Mouse (Mus musculus): Measurements from ENCODE around the gene Fam117b. TPM values are rescaled to one million over a fixed set of nuclear protein-coding genes. Genes with fewer than 3 reads are reported as not detected.

Fam117b gene
- polyA plus RNA-seq, 1 experiment from 2014 or later: 26.8 TPM

GRCm38 (mm10) chr1:59943825-59944224, 31.0 kb downstream of the Fam117b start:
- 73% methylated on average over 5 of the region's 5 CpGs for WGBS
- no peak for ATAC-seq (ENCODE audit: low FRiP score, low read depth)
- Histone ChIP-seq H3K9me3 (no peaks in the 10 kb centered on the region), H3K27ac (replicated peaks) (no peak overlapping the region), H3K4me1 (0 out of 2 replicates have a peak, but pooled peaks cover 2% of the 10 kb centered on the region), H3K4me2 (replicated peaks) (no peak overlapping the region), H3K27me3 (no peaks in the 10 kb centered on the region), H3K36me3 (no peaks in the 10 kb centered on the region), H3K4me3 (no peak overlapping the region), H3K9ac (replicated peaks) (no peak overlapping the region)

GRCm38 (mm10) chr1:59945969-59946368, 33.2 kb downstream of the Fam117b start:
- Histone ChIP-seq H3K4me2 (replicated peaks) (no peak overlapping the region), H3K4me3 (no peak overlapping the region), H3K36me3 (peaks cover 13% of the 10 kb centered on the region; the same call in 1 of the 2 replicates), H3K27me3 (no peaks in the 10 kb centered on the region), H3K27ac (replicated peaks) (no peak overlapping the region), H3K9ac (replicated peaks) (no peak overlapping the region), H3K4me1 (0 out of 2 replicates have a peak, but pooled peaks cover 2% of the 10 kb centered on the region), H3K9me3 (no peaks in the 10 kb centered on the region)
- 79% methylated on average over 1 of the region's 1 CpGs for WGBS
- ATAC-seq (ENCODE audit: low FRiP score, low read depth): no peak

- Histone ChIP-seq H3K9ac (replicated peaks) (no peak overlapping the region), H3K36me3 (peaks cover 14% of the 10 kb centered on the region; the same call in 1 of the 2 replicates), H3K9me3 (no peaks in the 10 kb centered on the region), H3K4me3 (no peak overlapping the region), H3K27ac (replicated peaks) (no peak overlapping the region), H3K4me1 (0 out of 2 replicates have a peak, but pooled peaks cover 2% of the 10 kb centered on the region), H3K4me2 (replicated peaks) (no peak overlapping the region), H3K27me3 (no peaks in the 10 kb centered on the region)
- no peak for ATAC-seq (ENCODE audit: low FRiP score, low read depth)
- 94% methylated on average over 3 of the region's 4 CpGs for WGBS
Measured at GRCm38 (mm10) chr1:59947509-59947908, 34.7 kb downstream of the Fam117b start.

GRCm38 (mm10) chr1:59957206-59957605, 44.4 kb downstream of the Fam117b start:
- WGBS: 86% methylated on average over 3 of the region's 3 CpGs
- ATAC-seq (ENCODE audit: low FRiP score, low read depth): no peak
- Histone ChIP-seq H3K9me3 (no peaks in the 10 kb centered on the region), H3K9ac (replicated peaks) (no peak overlapping the region), H3K4me3 (no peak overlapping the region), H3K36me3 (peaks cover 28% of the 10 kb centered on the region), H3K27ac (replicated peaks) (no peak overlapping the region), H3K4me1 (no peaks in the 10 kb centered on the region), H3K4me2 (replicated peaks) (no peak overlapping the region), H3K27me3 (no peaks in the 10 kb centered on the region)

GRCm38 (mm10) chr1:59959941-59960340, 47.1 kb downstream of the Fam117b start:
- Histone ChIP-seq H3K27me3 (no peaks in the 10 kb centered on the region), H3K9me3 (no peaks in the 10 kb centered on the region), H3K27ac (replicated peaks) (no peak overlapping the region), H3K4me2 (replicated peaks) (no peak overlapping the region), H3K4me3 (no peak overlapping the region), H3K9ac (replicated peaks) (no peak overlapping the region), H3K4me1 (no peaks in the 10 kb centered on the region), H3K36me3 (peaks cover 28% of the 10 kb centered on the region)
- no peak for ATAC-seq (ENCODE audit: low FRiP score, low read depth)
- WGBS: 94% methylated on average over 1 of the region's 1 CpGs

GRCm38 (mm10) chr1:59966171-59966785, 53.5 kb downstream of the Fam117b start:
- no peak for ATAC-seq (ENCODE audit: low FRiP score, low read depth)
- Histone ChIP-seq H3K27me3 (no peaks in the 10 kb centered on the region), H3K4me3 (no peak overlapping the region), H3K36me3 (peaks cover 16% of the 10 kb centered on the region), H3K4me1 (no peaks in the 10 kb centered on the region), H3K9me3 (no peaks in the 10 kb centered on the region), H3K27ac (replicated peaks) (no peak overlapping the region), H3K9ac (replicated peaks) (no peak overlapping the region), H3K4me2 (replicated peaks) (no peak overlapping the region)
- WGBS: 94% methylated on average over 6 of the region's 6 CpGs

GRCm38 (mm10) chr1:59967291-59967690, 54.5 kb downstream of the Fam117b start:
- Histone ChIP-seq H3K4me1 (no peaks in the 10 kb centered on the region), H3K9ac (replicated peaks) (no peak overlapping the region), H3K27ac (replicated peaks) (no peak overlapping the region), H3K9me3 (no peaks in the 10 kb centered on the region), H3K4me3 (no peak overlapping the region), H3K27me3 (no peaks in the 10 kb centered on the region), H3K36me3 (peaks cover 16% of the 10 kb centered on the region), H3K4me2 (replicated peaks) (no peak overlapping the region)
- 90% methylated on average over 4 of the region's 4 CpGs for WGBS
- ATAC-seq (ENCODE audit: low FRiP score, low read depth): no peak

GRCm38 (mm10) chr1:59986626-59987025, 73.8 kb downstream of the Fam117b start:
- Histone ChIP-seq H3K27me3 (no peaks in the 10 kb centered on the region), H3K4me1 (no peaks in the 10 kb centered on the region), H3K27ac (replicated peaks) (no peak overlapping the region), H3K4me3 (no peak overlapping the region), H3K4me2 (replicated peaks) (no peak overlapping the region), H3K9ac (replicated peaks) (no peak overlapping the region), H3K9me3 (no peaks in the 10 kb centered on the region), H3K36me3 (peaks cover 30% of the 10 kb centered on the region)
- ATAC-seq (ENCODE audit: low FRiP score, low read depth): no peak

GRCm38 (mm10) chr1:59987399-59988040, 74.7 kb downstream of the Fam117b start:
- H3K4me3 ChIP-seq: no peak overlapping the region
- no peak for ATAC-seq (ENCODE audit: low FRiP score, low read depth)
- no peak overlapping the region for H3K4me2 ChIP-seq (replicated peaks)
- peaks cover 30% of the 10 kb centered on the region; the same call in 1 of the 2 replicates for H3K36me3 ChIP-seq
- H3K27ac ChIP-seq (replicated peaks): no peak overlapping the region
- no peak overlapping the region for H3K9ac ChIP-seq (replicated peaks)
- H3K9me3 ChIP-seq: no peaks in the 10 kb centered on the region
- H3K4me1 ChIP-seq: no peaks in the 10 kb centered on the region
- no peaks in the 10 kb centered on the region for H3K27me3 ChIP-seq
- 98% methylated on average over 3 of the region's 3 CpGs for WGBS

- Histone ChIP-seq H3K4me2 (replicated peaks) (no peak overlapping the region), H3K4me1 (no peaks in the 10 kb centered on the region), H3K4me3 (no peak overlapping the region), H3K36me3 (peaks cover 20% of the 10 kb centered on the region; the same call in 1 of the 2 replicates), H3K9me3 (no peaks in the 10 kb centered on the region), H3K27ac (replicated peaks) (no peak overlapping the region), H3K27me3 (no peaks in the 10 kb centered on the region), H3K9ac (replicated peaks) (no peak overlapping the region)
- no peak for ATAC-seq (ENCODE audit: low FRiP score, low read depth)
- 51% methylated on average over 3 of the region's 3 CpGs for WGBS
Measured at GRCm38 (mm10) chr1:59995646-59996045, 82.8 kb downstream of the Fam117b start.

- Histone ChIP-seq H3K36me3 (peaks cover 6% of the 10 kb centered on the region; the same call in 1 of the 2 replicates), H3K4me2 (replicated peaks) (no peak overlapping the region), H3K9me3 (no peaks in the 10 kb centered on the region), H3K9ac (replicated peaks) (no peak overlapping the region), H3K27ac (replicated peaks) (no peak overlapping the region), H3K27me3 (no peaks in the 10 kb centered on the region), H3K4me1 (no peaks in the 10 kb centered on the region), H3K4me3 (no peak overlapping the region)
- ATAC-seq (ENCODE audit: low FRiP score, low read depth): no peak
- 83% methylated on average over 5 of the region's 5 CpGs for WGBS
Measured at GRCm38 (mm10) chr1:59997352-59997751, 84.5 kb downstream of the Fam117b start.

GRCm38 (mm10) chr1:60000319-60000718, 87.5 kb downstream of the Fam117b start:
- ATAC-seq (ENCODE audit: low FRiP score, low read depth): no peak
- 55% methylated on average over 2 of the region's 2 CpGs for WGBS

More at GRCm38 (mm10) chr1:60000319-60000718, 87.5 kb downstream of the Fam117b start:
- no peaks in the 10 kb centered on the region for H3K4me1 ChIP-seq
- no peaks in the 10 kb centered on the region for H3K9me3 ChIP-seq
- H3K27ac ChIP-seq (replicated peaks): no peak overlapping the region
- no peak overlapping the region for H3K4me3 ChIP-seq
- no peaks in the 10 kb centered on the region for H3K36me3 ChIP-seq
- H3K4me2 ChIP-seq (replicated peaks): no peak overlapping the region
- no peak overlapping the region for H3K9ac ChIP-seq (replicated peaks)
- no peaks in the 10 kb centered on the region for H3K27me3 ChIP-seq
